Mouse (Mus musculus) fibroblast of lung, adult 2 months (primary cell): ENCODE measurements around the gene Disp2.

Source experiments
- DNase-seq: peaks from one replicate; pipeline ENCODE4 v3.0.0-alpha.2; 2011; ENCODE audit warnings: low read depth

The Disp2 gene

GRCm38 (mm10) chr2:118779504-118780480 lies at the start of gene Disp2:
Gene Disp2, plus strand, starts transcription at chr2:118779719.
- DNase-seq = no peak

- DNase-seq = no peak
Measured at GRCm38 (mm10) chr2:118729816-118730621, 49.5 kb upstream of the Disp2 start.

GRCm38 (mm10) chr2:118730622-118730915 lies 49.0 kb upstream of the Disp2 start:
- DNase-seq = no peak

- DNase-seq = no peak
Measured at GRCm38 (mm10) chr2:118731981-118732380, 47.5 kb upstream of the Disp2 start.

- no peak for DNase-seq
Measured at GRCm38 (mm10) chr2:118733341-118733740, 46.2 kb upstream of the Disp2 start.

- no peak for DNase-seq
Measured at GRCm38 (mm10) chr2:118740341-118740740, 39.2 kb upstream of the Disp2 start.

- DNase-seq = no peak
Measured at GRCm38 (mm10) chr2:118741183-118741582, 38.3 kb upstream of the Disp2 start.

GRCm38 (mm10) chr2:118743261-118743943 lies 36.1 kb upstream of the Disp2 start:
- no peak for DNase-seq

- DNase-seq = no peak
Measured at GRCm38 (mm10) chr2:118744621-118745020, 34.9 kb upstream of the Disp2 start.

- DNase-seq = no peak
Measured at GRCm38 (mm10) chr2:118745232-118745884, 34.2 kb upstream of the Disp2 start, which contains the start of gene Inafm2. Gene Inafm2, plus strand, starts transcription at chr2:118745758.

GRCm38 (mm10) chr2:118745915-118746901 lies 33.3 kb upstream of the Disp2 start:
- DNase-seq = no peak

GRCm38 (mm10) chr2:118747301-118747960 lies 32.1 kb upstream of the Disp2 start:
- no peak for DNase-seq

GRCm38 (mm10) chr2:118749341-118749884 lies 30.1 kb upstream of the Disp2 start:
- no peak for DNase-seq

- DNase-seq = no peak
Measured at GRCm38 (mm10) chr2:118750476-118750875, 29.0 kb upstream of the Disp2 start.

- DNase-seq = no peak
Measured at GRCm38 (mm10) chr2:118751896-118752791, 27.4 kb upstream of the Disp2 start.

GRCm38 (mm10) chr2:118752792-118753108 lies 26.8 kb upstream of the Disp2 start:
- no peak for DNase-seq

GRCm38 (mm10) chr2:118754143-118754542 lies 25.4 kb upstream of the Disp2 start:
- no peak for DNase-seq

- no peak for DNase-seq
Measured at GRCm38 (mm10) chr2:118755407-118755806, 24.1 kb upstream of the Disp2 start.

GRCm38 (mm10) chr2:118756103-118756502 lies 23.4 kb upstream of the Disp2 start:
- no peak for DNase-seq
